Mouse (Mus musculus): Measurements from ENCODE around the gene Cycs. TPM values are rescaled to one million over a fixed set of nuclear protein-coding genes. Genes with fewer than 3 reads are reported as not detected.
A peak's percentile ranks its signal among the peaks of the same experiment; 100 is the strongest.

The Cycs gene
- total RNA-seq, 2 experiments from 2014 or later, result 42.4 to 43.2 TPM

DNA sequence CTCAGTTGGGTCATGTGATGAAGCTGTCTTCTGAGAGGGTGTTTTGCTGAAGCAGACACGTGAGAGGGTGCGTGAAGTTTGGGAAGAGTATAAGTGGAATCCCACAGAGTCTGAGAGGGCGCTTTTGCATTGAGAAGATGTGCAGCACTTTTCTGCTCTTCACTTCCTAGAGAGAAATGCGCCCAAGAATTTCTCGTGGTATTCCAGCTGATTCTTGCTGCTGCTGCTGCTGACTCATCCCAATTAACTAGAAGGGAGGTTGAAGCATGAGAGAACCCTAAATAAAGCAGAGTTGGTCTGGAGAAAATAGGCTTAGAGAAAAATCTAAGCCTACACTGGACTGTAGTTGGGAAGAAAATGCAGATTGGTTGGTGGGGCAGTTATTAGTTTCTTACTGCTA is 17.3 kb downstream of the Cycs start:
- DNase-seq (ENCODE audit: low spot score in 2 of 2), result peak; percentile 16 to 31

GRCm38 (mm10) chr6:50545412-50546043 is 20.8 kb downstream of the Cycs start:
- DNase-seq (ENCODE audit: low spot score in 2 of 2), result peak; percentile 19 to 31

GRCm38 (mm10) chr6:50542535-50542934 is 23.8 kb downstream of the Cycs start:
- no peak for DNase-seq (ENCODE audit: low spot score in 2 of 2)

GRCm38 (mm10) chr6:50539641-50540040 is 26.7 kb downstream of the Cycs start:
- DNase-seq (ENCODE audit: low spot score in 2 of 2), result no peak

DNA sequence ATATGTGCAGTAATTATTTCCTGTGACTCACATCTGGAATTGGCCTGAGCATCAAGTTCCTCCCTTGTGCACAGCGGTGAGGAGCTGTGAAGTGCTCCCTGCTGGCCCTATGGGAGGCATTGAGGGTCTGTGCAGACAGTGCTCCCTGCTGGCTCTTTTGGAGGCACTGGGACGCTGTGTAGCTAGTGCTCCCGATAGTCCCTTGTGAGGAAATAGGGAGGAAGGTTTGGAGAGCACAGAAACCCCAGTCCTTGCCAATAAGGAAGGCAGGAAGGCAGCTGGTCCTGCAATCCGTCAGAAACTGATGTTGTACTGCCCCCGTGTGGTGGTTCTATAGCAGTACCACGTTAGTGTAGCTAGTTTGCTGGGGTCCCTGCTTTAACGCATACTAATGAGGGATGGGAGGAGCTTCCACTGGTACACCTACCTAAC is 29.9 kb downstream of the Cycs start:
- peak; percentile 76 to 80 for DNase-seq (ENCODE audit: low spot score in 2 of 2)

DNA sequence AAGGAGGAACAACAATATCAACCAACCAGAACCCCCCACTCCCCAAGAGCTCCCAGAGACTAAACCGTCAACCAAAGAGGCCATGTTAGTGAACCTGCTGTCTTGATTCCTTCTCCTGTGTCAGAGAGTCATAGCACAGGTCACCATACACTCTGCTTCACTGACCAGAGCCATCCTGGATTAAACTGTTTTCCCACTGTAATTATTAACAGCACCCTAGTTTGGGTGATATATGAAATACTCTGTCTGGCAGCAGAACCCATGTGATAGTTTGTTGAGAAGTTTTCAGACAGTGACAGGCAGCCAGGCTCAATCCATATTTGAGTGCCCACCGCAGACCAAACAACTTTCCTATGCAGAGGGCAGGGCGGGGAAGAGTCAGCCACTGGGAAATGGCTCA is 31.0 kb downstream of the Cycs start:
- DNase-seq (ENCODE audit: low spot score in 2 of 2), result no peak

DNA sequence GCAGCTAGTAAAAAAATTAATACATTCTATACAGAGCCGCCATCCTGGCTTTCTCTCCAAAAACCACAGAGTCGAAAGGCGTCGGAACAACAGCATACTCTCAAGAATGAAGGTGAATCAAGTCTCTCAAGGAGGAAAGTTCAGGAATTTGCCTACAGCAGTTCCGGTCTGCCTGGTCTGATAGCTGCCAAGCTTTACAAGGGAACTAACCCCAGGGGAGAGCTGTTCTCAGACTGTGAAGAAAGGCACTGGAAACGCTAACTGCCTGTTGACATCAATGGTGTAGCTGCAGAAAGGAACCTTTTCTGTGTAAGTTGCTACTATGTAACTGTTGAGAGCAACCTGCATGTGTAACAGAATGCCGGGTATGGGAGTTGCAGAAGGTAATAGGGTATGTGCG is 34.4 kb downstream of the Cycs start:
- DNase-seq (ENCODE audit: low spot score in 2 of 2), result no peak

DNA sequence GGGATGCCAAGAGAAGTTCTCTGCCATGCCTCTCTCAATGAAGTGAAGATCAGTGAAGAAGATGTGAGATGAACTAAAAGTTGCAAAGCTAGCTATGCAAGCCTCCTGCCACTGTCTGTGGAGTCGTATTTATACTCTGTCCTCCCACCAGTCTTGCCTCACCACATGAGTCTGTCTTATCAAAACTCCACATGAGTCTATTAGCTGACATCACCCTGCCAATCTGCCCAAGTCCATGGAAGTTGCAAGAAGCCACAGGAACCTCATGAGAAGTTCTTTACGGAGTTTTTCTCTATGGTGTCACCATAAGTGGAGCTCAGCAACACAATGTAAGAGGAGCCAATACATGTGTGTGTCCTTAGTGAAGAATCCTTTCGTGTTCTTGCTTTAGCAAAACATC is 35.3 kb downstream of the Cycs start:
- DNase-seq (ENCODE audit: low spot score in 2 of 2), result no peak

DNA sequence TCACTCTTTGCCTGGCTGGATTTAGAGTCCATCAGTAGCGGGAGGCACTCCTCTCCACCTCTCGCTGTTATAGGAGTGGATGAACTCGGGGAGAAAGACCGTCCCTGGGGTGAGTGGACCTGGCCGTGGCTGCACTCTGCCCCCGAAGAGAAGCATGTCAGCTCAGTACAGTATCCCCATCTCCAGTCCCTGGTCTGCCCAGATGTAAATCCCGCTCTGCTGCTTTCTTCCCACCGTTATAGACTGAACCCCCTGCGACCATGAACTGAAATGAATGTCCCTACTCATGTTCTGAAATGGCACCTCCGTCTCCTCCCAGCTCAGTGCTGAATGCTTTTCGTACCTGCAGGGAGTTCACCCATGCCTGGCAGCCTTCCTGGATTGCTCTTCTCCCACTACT is 37.1 kb downstream of the Cycs start:
- DNase-seq (ENCODE audit: low spot score in 2 of 2), result no peak

- no peak for DNase-seq (ENCODE audit: low spot score in 2 of 2)
Measured at GRCm38 (mm10) chr6:50527416-50527815, 38.9 kb downstream of the Cycs start.

DNA sequence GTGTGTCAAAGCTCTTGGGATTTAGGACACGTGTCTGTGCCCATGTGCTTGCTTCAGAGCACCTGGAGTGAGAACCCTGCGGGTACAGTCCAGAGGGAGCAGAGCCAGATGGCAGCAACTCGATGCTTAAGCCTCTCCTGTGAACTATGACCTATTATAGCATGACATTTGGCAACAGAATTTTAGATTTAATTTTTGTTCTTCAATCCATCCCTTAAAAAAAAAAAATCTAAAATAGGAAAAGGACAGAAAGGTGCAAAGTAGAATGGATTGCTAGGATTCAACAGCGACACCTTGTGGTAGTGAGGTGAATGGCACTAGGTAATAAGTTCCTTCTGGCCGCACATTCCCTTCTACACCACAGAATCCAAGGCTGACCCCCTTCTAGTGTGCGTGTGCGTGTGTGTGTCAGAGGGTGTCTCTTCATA is 39.7 kb downstream of the Cycs start:
- peak; percentile 78 to 81 for DNase-seq (ENCODE audit: low spot score in 2 of 2)

- DNase-seq (ENCODE audit: low spot score in 2 of 2), result no peak
Measured at GRCm38 (mm10) chr6:50525846-50526245, 40.5 kb downstream of the Cycs start.

DNA sequence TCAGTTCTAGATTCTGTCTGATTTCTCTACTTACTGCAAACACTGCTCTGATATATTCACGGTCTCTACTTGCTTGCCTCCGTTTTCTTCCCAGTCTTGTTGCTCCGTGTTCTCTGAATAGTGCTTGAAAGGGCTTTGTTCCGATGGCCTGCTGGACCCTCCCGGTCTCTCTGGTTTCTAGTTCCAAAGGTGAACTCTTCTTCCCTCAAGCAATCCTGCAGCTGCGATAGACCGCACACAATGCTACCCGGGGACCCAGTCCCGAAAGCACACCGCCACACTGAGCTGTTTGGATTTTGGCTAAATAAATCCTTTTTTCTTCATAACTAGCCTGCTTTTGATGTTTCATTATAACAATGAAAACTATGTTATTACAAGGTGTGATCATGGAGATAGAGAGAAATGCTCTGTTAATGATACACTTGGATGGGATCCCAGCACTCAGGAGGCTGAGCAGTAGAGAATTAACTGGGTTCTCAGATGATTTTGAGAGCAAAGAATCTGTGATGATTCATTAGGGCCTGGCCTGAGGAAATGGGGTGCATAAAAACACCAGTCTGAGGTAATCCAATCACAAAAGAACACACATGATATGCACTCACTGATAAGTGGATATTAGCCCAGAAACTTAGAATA is 42.0 kb downstream of the Cycs start:
- no peak for DNase-seq (ENCODE audit: low spot score in 2 of 2)

GRCm38 (mm10) chr6:50522772-50523171 is 43.6 kb downstream of the Cycs start:
- no peak for DNase-seq (ENCODE audit: low spot score in 2 of 2)

GRCm38 (mm10) chr6:50521532-50522135 is 44.7 kb downstream of the Cycs start:
- no peak for DNase-seq (ENCODE audit: low spot score in 2 of 2)

GRCm38 (mm10) chr6:50520139-50520538 is 46.2 kb downstream of the Cycs start:
- no peak for DNase-seq (ENCODE audit: low spot score in 2 of 2)

DNA sequence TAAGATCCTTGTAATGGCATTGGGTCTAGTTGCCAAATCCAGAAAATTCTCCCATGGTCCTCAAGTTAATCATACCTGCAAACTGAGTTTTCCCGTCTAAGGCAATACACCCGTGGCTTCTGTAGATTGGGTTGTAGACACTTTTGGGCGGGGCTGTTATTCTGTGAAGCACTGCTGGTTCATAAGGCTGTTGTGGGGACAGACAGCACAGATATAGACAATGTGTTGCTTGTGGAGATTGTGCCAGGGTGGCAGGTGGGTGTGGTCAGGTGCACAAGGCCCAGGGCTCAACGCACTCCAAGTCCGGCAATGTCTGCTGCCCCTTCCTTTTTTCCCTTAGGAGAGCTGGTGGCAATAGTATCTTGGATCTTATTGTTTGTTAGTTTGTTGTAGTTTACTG is 48.0 kb downstream of the Cycs start:
- DNase-seq (ENCODE audit: low spot score in 2 of 2), result no peak

Small RNA genes lying within 50 kb of the gene (microRNA-seq; reads per million reads assigned to microRNA genes)
- gene Mir6371, result 0 reads per million in 2 experiments

Other genes starting within 250 kb of the Cycs start
- 10 to 100 TPM; 42.6 to 44.3 TPM for gene Osbpl3, start 110.3 kb downstream of the Cycs start, total RNA-seq (2021)
- gene 4921507P07Rik, start 30.1 kb upstream of the Cycs start, total RNA-seq (2021), result under 1 TPM; 0.26 to 0.59 TPM
- not detected for gene Npvf, start 87.9 kb upstream of the Cycs start, total RNA-seq (2021)